Mouse (Mus musculus): Measurements from ENCODE around the gene Mrpl19.
A peak's percentile ranks its signal among the peaks of the same experiment; 100 is the strongest.

The Mrpl19 gene

GRCm38 (mm10) chr6:81929402-81929801 is 36.4 kb downstream of the Mrpl19 start:
- no peak for DNase-seq (ENCODE audit: low spot score)

GRCm38 (mm10) chr6:81924304-81924703 is 41.5 kb downstream of the Mrpl19 start:
- peak; percentile 17 for DNase-seq (ENCODE audit: low spot score)

GRCm38 (mm10) chr6:81923523-81924142 is 42.1 kb downstream of the Mrpl19 start, which contains the start of gene Gcfc2:
TSS of gene Gcfc2 (plus strand) at chr6:81923669.
- DNase-seq (ENCODE audit: low spot score), result peak; percentile 97

- DNase-seq (ENCODE audit: low spot score), result no peak
These were observed 53.6 kb downstream of the Mrpl19 start for GRCm38 (mm10) chr6:81912177-81912576.

GRCm38 (mm10) chr6:81911713-81912112 is 54.0 kb downstream of the Mrpl19 start:
- no peak for DNase-seq (ENCODE audit: low spot score)

GRCm38 (mm10) chr6:81911244-81911643 is 54.5 kb downstream of the Mrpl19 start:
- DNase-seq (ENCODE audit: low spot score), result no peak

- no peak for DNase-seq (ENCODE audit: low spot score)
These were observed 55.4 kb downstream of the Mrpl19 start for GRCm38 (mm10) chr6:81910302-81910855.

Data from adipocyte (in vitro differentiated cells).